Mouse (Mus musculus): ENCODE measurements around the gene Gfy.

DNA sequence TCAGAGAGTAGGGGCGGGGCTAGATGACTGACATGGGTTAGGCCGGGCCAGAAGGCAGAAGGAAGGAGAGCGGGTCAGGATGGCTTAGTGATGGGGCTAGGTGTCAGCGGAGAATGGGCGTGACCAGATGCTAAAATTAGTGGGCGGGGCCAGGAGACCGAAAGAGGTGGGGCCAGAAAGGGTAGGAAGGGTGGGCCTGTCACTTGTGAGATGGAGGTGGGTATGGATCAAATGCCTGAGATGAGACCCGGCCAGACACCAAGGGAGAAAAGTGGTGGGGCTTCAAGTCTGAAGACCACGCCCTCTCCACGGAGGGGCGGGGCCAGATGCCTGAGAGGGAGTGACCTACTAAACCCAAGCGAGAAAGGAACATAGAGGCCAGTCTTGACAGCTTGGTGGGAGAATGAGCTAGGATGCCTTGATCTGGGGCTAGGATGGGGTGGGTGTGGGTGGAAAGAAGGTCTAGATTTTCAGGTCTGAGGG, 44.8 kb downstream of the Gfy start:
- TF ChIP-seq CTCF (IDR thresholded peaks at IDR 0.05; ENCODE audit: insufficient read depth, low read length) (no peak), POLR2A (IDR thresholded peaks at IDR 0.05; ENCODE audit: borderline replicate concordance, extremely low read depth, low read depth, low read length) (no peak)

Data from lung, adult 2 months (tissue).